Mouse (Mus musculus): Measurements from ENCODE around the gene Twnk. TPM values are rescaled to one million over a fixed set of nuclear protein-coding genes. Genes with fewer than 3 reads are reported as not detected.

The Twnk gene
- polyA plus RNA-seq (2012; ENCODE audit: low replicate concordance), result 7.4 and 9.3 TPM in 2 replicates

GRCm38 (mm10) chr19:45005444-45005843, at the start of gene Twnk:
Twnk (plus strand) TSS chr19:45005663.

GRCm38 (mm10) chr19:44988831-44989566, 16.5 kb upstream of the Twnk start, which contains the start of gene Sema4g:
Sema4g (plus strand) TSS chr19:44989101.

GRCm38 (mm10) chr19:45005957-45006712, 672 bp downstream of the Twnk start, which contains the start of gene Mrpl43:
Mrpl43 (minus strand) TSS chr19:45006442.

GRCm38 (mm10) chr19:45014335-45014971, 9.0 kb downstream of the Twnk start, which contains the start of gene Lzts2:
Lzts2 (plus strand) TSS chr19:45014414.

GRCm38 (mm10) chr19:45045651-45046050, 40.2 kb downstream of the Twnk start, which contains the start of gene Pdzd7:
Pdzd7 (minus strand) TSS chr19:45045717.

GRCm38 (mm10) chr19:45047417-45047934, 42.0 kb downstream of the Twnk start, which contains the start of gene Sfxn3:
Sfxn3 (plus strand) TSS chr19:45047503.

Other genes starting within 250 kb of the Twnk start
- not detected in 2 replicates for gene Pax2, start 249.6 kb upstream of the Twnk start, polyA plus RNA-seq (2012; ENCODE audit: low replicate concordance)
- 40.5 and 52.5 TPM in 2 replicates for gene Slf2, start 74.5 kb upstream of the Twnk start, polyA plus RNA-seq (2012; ENCODE audit: low replicate concordance)
- gene Sema4g, start 16.6 kb upstream of the Twnk start, polyA plus RNA-seq (2012; ENCODE audit: low replicate concordance), result 0.09 and 0.15 TPM in 2 replicates
- gene Mrpl43, start 779 bp downstream of the Twnk start, polyA plus RNA-seq (2012; ENCODE audit: low replicate concordance), result 57.7 and 59.5 TPM in 2 replicates
- 19.5 and 26.3 TPM in 2 replicates for gene Lzts2, start 8.8 kb downstream of the Twnk start, polyA plus RNA-seq (2012; ENCODE audit: low replicate concordance)
- 0.15 TPM in 1 of 2 replicates, not detected in the other for gene Pdzd7, start 40.1 kb downstream of the Twnk start, polyA plus RNA-seq (2012; ENCODE audit: low replicate concordance)
- 1.5 and 2.9 TPM in 2 replicates for gene Sfxn3, start 41.8 kb downstream of the Twnk start, polyA plus RNA-seq (2012; ENCODE audit: low replicate concordance)
- gene Kazald1, start 69.6 kb downstream of the Twnk start, polyA plus RNA-seq (2012; ENCODE audit: low replicate concordance), result 0.38 and 0.93 TPM in 2 replicates
- gene Tlx1, start 145.0 kb downstream of the Twnk start, polyA plus RNA-seq (2012; ENCODE audit: low replicate concordance), result 1.9 and 4.5 TPM in 2 replicates
- gene Lbx1, start 230.1 kb downstream of the Twnk start, polyA plus RNA-seq (2012; ENCODE audit: low replicate concordance), result 0.07 TPM in 1 of 2 replicates, not detected in the other